Mouse (Mus musculus): Measurements from ENCODE around the gene Sdk1. TPM values are rescaled to one million over a fixed set of nuclear protein-coding genes. Genes with fewer than 3 reads are reported as not detected.

Gene Sdk1
- polyA plus RNA-seq, 1 experiment from 2014 or later, result 1.1 TPM

DNA sequence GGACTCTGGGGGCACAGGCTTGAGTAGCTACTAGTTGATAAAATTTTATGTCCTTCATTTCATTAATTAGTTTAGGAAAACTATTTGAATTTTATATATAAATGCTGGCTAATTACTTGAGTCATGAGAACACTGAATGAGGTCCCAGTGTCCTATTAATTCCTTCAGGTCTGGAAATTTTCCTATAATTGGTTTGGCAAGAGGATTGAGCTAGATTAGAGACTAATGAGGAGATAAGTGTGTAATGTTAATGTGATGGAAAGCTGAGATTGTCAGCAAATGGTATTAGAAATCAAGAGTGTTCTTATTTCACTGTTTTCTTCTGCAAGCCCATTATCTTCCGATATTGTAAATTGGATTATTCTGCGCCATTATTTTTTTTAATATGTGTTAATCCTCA is 192.0 kb downstream of the Sdk1 start:
- no peak overlapping the region for H3K4me3 ChIP-seq (ENCODE audit: low read depth, low read length)
- 38% methylated on average over 2 of the region's 2 CpGs for WGBS
- no peak for ATAC-seq
- H3K36me3 ChIP-seq (ENCODE audit: control insufficient read depth, insufficient read depth, low read length), result no peaks in the 10 kb centered on the region
- no peaks in the 10 kb centered on the region for H3K4me1 ChIP-seq (ENCODE audit: control insufficient read depth, insufficient read depth, low read length)
- H3K27ac ChIP-seq (ENCODE audit: low read depth, low read length), result no peak overlapping the region
- no peaks in the 10 kb centered on the region; the same call in 1 of the 2 replicates for H3K27me3 ChIP-seq (replicated peaks; ENCODE audit: control insufficient read depth, insufficient read depth, low read length)
- no peak overlapping the region for H3K9ac ChIP-seq (ENCODE audit: low read length)
- H3K9me3 ChIP-seq (replicated peaks; ENCODE audit: control insufficient read depth, low read length), result no peaks in the 10 kb centered on the region
- peak; percentile 47 for DNase-seq (ENCODE audit: low spot score)
- no peak overlapping the region for H3K4me2 ChIP-seq (ENCODE audit: low read length)

- ATAC-seq (no peak), DNase-seq (ENCODE audit: low spot score) (no peak)
- Histone ChIP-seq H3K9me3 (replicated peaks; ENCODE audit: control insufficient read depth, low read length) (no peaks in the 10 kb centered on the region), H3K4me1 (ENCODE audit: control insufficient read depth, insufficient read depth, low read length) (no peaks in the 10 kb centered on the region), H3K27ac (ENCODE audit: low read depth, low read length) (no peak overlapping the region), H3K36me3 (ENCODE audit: control insufficient read depth, insufficient read depth, low read length) (no peaks in the 10 kb centered on the region), H3K4me3 (ENCODE audit: low read depth, low read length) (no peak overlapping the region), H3K27me3 (replicated peaks; ENCODE audit: control insufficient read depth, insufficient read depth, low read length) (no peaks in the 10 kb centered on the region), H3K4me2 (ENCODE audit: low read length) (no peak overlapping the region), H3K9ac (ENCODE audit: low read length) (no peak overlapping the region)
- 69% methylated on average over 1 of the region's 1 CpGs for WGBS
Measured at GRCm38 (mm10) chr5:141447247-141447646, 206.0 kb downstream of the Sdk1 start.

- 83% methylated on average over 2 of the region's 2 CpGs for WGBS
- no peak overlapping the region for H3K4me2 ChIP-seq (ENCODE audit: low read length)
- no peaks in the 10 kb centered on the region for H3K27me3 ChIP-seq (replicated peaks; ENCODE audit: control insufficient read depth, insufficient read depth, low read length)
- no peaks in the 10 kb centered on the region for H3K4me1 ChIP-seq (ENCODE audit: control insufficient read depth, insufficient read depth, low read length)
- DNase-seq (ENCODE audit: low spot score) (no peak), ATAC-seq (no peak)
- no peak overlapping the region for H3K9ac ChIP-seq (ENCODE audit: low read length)
- no peak overlapping the region for H3K4me3 ChIP-seq (ENCODE audit: low read depth, low read length)
- no peak overlapping the region for H3K27ac ChIP-seq (ENCODE audit: low read depth, low read length)
- no peaks in the 10 kb centered on the region for H3K9me3 ChIP-seq (replicated peaks; ENCODE audit: control insufficient read depth, low read length)
- no peaks in the 10 kb centered on the region for H3K36me3 ChIP-seq (ENCODE audit: control insufficient read depth, insufficient read depth, low read length)
Measured at GRCm38 (mm10) chr5:141463417-141463816, 222.1 kb downstream of the Sdk1 start.

- Histone ChIP-seq H3K9ac (ENCODE audit: low read length) (no peak overlapping the region), H3K36me3 (ENCODE audit: control insufficient read depth, insufficient read depth, low read length) (no peaks in the 10 kb centered on the region), H3K4me2 (ENCODE audit: low read length) (no peak overlapping the region), H3K4me1 (ENCODE audit: control insufficient read depth, insufficient read depth, low read length) (no peaks in the 10 kb centered on the region), H3K9me3 (replicated peaks; ENCODE audit: control insufficient read depth, low read length) (no peaks in the 10 kb centered on the region), H3K4me3 (ENCODE audit: low read depth, low read length) (no peak overlapping the region), H3K27me3 (replicated peaks; ENCODE audit: control insufficient read depth, insufficient read depth, low read length) (no peaks in the 10 kb centered on the region), H3K27ac (ENCODE audit: low read depth, low read length) (no peak overlapping the region)
- WGBS, result 41% methylated on average over 5 of the region's 5 CpGs
- ATAC-seq, result no peak
- DNase-seq (ENCODE audit: low spot score), result no peak
Measured at GRCm38 (mm10) chr5:141468821-141469220, 227.5 kb downstream of the Sdk1 start.

DNA sequence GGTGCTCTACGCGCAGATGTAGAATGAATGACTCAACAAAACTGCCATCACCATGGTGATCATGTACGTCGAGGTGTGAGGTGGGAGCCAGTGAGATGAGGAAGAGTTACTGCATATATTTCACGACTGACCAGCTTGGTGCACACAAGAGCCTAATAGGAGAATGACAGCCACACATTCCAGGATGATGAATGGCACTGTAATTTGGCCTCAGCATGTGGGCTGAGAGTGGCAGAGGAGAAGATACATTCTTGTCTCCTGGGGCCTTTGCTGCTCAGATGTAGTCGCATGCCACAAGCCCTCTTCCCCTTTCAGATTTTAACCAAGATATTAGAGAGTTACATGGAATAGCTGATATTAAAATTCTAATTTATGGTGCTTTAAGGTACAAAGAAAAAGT is 264.0 kb downstream of the Sdk1 start:
- H3K9me3 ChIP-seq (replicated peaks; ENCODE audit: control insufficient read depth, low read length), result no peaks in the 10 kb centered on the region
- no peaks in the 10 kb centered on the region for H3K27me3 ChIP-seq (replicated peaks; ENCODE audit: control insufficient read depth, insufficient read depth, low read length)
- no peaks in the 10 kb centered on the region for H3K36me3 ChIP-seq (ENCODE audit: control insufficient read depth, insufficient read depth, low read length)
- H3K4me3 ChIP-seq (ENCODE audit: low read depth, low read length), result no peak overlapping the region
- no peak overlapping the region for H3K9ac ChIP-seq (ENCODE audit: low read length)
- DNase-seq (ENCODE audit: low spot score) (no peak), ATAC-seq (no peak)
- no peak overlapping the region for H3K4me2 ChIP-seq (ENCODE audit: low read length)
- 81% methylated on average over 6 of the region's 6 CpGs for WGBS
- no peak overlapping the region for H3K27ac ChIP-seq (ENCODE audit: low read depth, low read length)
- no peaks in the 10 kb centered on the region for H3K4me1 ChIP-seq (ENCODE audit: control insufficient read depth, insufficient read depth, low read length)

DNA sequence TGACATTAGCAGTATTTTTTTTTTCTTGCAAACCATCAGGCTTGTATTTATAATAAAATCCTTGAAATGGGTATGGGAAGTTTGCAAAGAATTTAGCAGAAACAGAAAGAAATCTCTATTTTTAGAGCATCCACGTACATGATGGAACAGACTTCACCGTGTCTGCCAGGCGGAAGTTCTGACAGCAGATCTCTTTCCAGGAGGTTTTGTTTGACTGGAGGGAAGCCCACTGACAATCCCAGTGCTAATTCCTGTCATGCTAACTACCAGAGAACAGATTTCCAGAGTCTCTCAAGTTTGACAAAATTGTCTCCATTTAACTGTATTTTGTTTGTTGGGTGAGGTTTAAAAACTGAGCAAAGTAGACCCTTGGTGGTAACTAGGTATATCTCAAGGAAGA is 265.1 kb downstream of the Sdk1 start:
- DNase-seq (ENCODE audit: low spot score) (no peak), ATAC-seq (no peak)
- H3K27ac ChIP-seq (ENCODE audit: low read depth, low read length), result no peak overlapping the region
- no peaks in the 10 kb centered on the region for H3K27me3 ChIP-seq (replicated peaks; ENCODE audit: control insufficient read depth, insufficient read depth, low read length)
- H3K4me1 ChIP-seq (ENCODE audit: control insufficient read depth, insufficient read depth, low read length), result no peaks in the 10 kb centered on the region
- no peak overlapping the region for H3K9ac ChIP-seq (ENCODE audit: low read length)
- no peaks in the 10 kb centered on the region for H3K36me3 ChIP-seq (ENCODE audit: control insufficient read depth, insufficient read depth, low read length)
- no peaks in the 10 kb centered on the region for H3K9me3 ChIP-seq (replicated peaks; ENCODE audit: control insufficient read depth, low read length)
- no peak overlapping the region for H3K4me3 ChIP-seq (ENCODE audit: low read depth, low read length)
- WGBS, result 91% methylated on average over 3 of the region's 3 CpGs
- no peak overlapping the region for H3K4me2 ChIP-seq (ENCODE audit: low read length)

DNA sequence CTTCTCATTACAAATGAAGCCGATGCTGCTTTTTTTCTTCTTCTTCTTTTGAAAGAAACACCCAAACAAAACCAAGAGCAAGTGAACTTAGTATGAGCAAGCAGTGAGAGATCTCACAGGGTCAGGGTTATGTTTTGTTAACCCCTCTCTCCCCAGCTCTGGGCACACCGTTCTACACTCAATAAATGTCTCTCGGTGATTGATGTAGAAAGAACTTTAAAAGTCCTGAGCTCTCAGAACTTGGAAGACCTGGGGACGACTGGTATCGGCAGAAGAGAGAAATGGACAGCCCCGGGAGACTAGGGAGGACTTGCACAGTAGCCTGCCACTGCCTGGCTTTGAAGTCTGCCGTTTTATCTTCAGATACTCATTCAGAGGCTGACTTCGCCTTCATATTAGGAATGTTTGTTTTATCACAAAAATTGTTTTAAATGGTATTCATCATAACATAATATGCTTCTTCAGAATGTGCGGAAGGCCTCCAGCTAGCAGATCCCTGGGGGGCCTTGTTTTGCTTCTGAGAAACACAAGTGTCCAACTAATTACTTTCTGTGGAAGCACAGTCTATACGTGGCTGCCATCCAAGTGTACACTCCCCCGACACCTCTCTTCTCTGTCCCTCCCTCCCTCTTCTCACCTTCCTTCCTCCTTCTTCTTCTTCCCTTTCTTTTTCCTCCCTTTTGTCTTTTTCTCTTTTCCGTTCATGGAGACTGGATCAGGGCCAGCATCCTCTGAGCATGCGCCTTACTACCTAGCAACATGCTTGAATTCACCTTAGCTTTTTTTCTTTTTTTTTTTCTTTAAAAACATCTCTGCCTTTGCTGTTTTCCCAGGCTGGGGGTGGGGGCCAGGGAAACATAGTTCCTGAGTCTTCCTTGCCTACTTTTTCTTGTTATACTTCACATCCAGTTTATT is 283.8 kb downstream of the Sdk1 start:
- H3K27ac ChIP-seq (ENCODE audit: low read depth, low read length), result no peak overlapping the region
- no peak overlapping the region for H3K4me3 ChIP-seq (ENCODE audit: low read depth, low read length)
- peaks cover 5% of the 10 kb centered on the region; the same call in 1 of the 2 replicates for H3K4me1 ChIP-seq (ENCODE audit: control insufficient read depth, insufficient read depth, low read length)
- H3K27me3 ChIP-seq (replicated peaks; ENCODE audit: control insufficient read depth, insufficient read depth, low read length), result no peaks in the 10 kb centered on the region
- DNase-seq (ENCODE audit: low spot score) (peak; percentile 46), ATAC-seq (no peak)
- 0 out of 2 replicates have a peak, but pooled peaks cover 2% of the 10 kb centered on the region for H3K9me3 ChIP-seq (replicated peaks; ENCODE audit: control insufficient read depth, low read length)
- H3K36me3 ChIP-seq (ENCODE audit: control insufficient read depth, insufficient read depth, low read length), result no peaks in the 10 kb centered on the region
- no peak overlapping the region for H3K9ac ChIP-seq (ENCODE audit: low read length)
- WGBS, result 41% methylated on average over 13 of the region's 13 CpGs
- H3K4me2 ChIP-seq (ENCODE audit: low read length), result peak overlapping the region; percentile 21; the same call in 1 of the 2 replicates

DNA sequence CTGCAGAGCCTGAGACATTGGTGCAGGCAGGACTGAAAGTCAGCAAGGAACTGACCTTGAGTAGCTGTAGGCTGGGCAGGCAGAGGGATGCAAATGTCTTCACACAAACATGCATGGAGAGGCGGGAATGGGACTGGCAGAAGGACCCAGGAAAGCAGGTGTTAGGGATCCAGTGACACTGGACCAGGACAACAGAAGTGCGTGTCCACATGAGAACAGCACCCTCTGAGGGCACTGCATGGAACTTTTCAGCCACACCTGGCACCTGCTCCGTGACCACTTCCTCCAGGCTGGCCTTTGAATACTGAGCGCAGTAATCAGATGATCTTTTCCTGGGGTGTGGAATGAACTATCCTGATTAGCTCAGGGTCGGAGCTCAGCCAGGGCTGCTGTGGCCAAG is 298.9 kb downstream of the Sdk1 start:
- Histone ChIP-seq H3K27ac (ENCODE audit: low read depth, low read length) (no peak overlapping the region), H3K4me1 (ENCODE audit: control insufficient read depth, insufficient read depth, low read length) (no peaks in the 10 kb centered on the region), H3K9ac (ENCODE audit: low read length) (no peak overlapping the region), H3K4me2 (ENCODE audit: low read length) (no peak overlapping the region), H3K27me3 (replicated peaks; ENCODE audit: control insufficient read depth, insufficient read depth, low read length) (no peaks in the 10 kb centered on the region), H3K9me3 (replicated peaks; ENCODE audit: control insufficient read depth, low read length) (no peaks in the 10 kb centered on the region), H3K36me3 (ENCODE audit: control insufficient read depth, insufficient read depth, low read length) (no peaks in the 10 kb centered on the region), H3K4me3 (ENCODE audit: low read depth, low read length) (no peak overlapping the region)
- ATAC-seq (no peak), DNase-seq (ENCODE audit: low spot score) (no peak)
- 53% methylated on average over 5 of the region's 5 CpGs for WGBS

DNA sequence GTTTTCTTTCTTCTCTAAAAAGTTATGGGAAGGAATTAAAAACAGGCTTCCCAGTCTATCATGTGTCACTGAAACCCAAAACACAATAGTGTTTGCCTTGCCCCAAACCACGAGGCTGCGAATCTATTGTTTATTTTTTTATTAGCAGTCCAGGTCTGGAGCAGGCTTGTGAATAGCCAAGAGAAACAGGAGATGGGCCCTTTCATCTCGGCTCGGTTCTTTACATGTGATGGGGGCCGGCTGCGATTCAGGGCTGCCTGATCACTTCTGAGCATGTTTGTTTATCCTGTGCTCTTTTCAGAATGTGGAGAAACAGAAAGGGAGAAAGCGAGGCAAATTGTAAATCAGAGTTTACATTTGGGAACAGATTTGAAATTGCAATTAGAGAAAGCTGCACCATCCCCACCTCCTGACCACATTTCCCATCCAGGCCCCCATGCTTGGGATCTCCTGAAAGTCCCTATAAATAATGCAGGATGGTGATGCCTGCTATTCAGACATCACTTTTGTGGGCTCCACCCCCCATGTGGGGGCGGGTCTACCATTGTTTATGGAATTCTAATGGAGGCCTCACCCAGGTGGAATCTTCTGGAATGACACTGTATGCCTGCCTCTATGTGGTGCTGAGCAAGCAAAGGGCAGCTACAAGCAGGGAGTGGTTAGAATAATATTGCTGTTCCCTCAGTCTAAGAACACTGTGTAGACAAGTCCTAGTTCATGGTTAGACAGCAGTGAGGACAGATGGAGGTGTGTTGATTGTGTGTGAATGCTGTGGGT is 301.8 kb downstream of the Sdk1 start:
- Histone ChIP-seq H3K4me1 (ENCODE audit: control insufficient read depth, insufficient read depth, low read length) (no peaks in the 10 kb centered on the region), H3K4me3 (ENCODE audit: low read depth, low read length) (no peak overlapping the region), H3K4me2 (ENCODE audit: low read length) (no peak overlapping the region), H3K27ac (ENCODE audit: low read depth, low read length) (no peak overlapping the region), H3K27me3 (replicated peaks; ENCODE audit: control insufficient read depth, insufficient read depth, low read length) (no peaks in the 10 kb centered on the region), H3K9ac (ENCODE audit: low read length) (no peak overlapping the region), H3K36me3 (ENCODE audit: control insufficient read depth, insufficient read depth, low read length) (no peaks in the 10 kb centered on the region), H3K9me3 (replicated peaks; ENCODE audit: control insufficient read depth, low read length) (no peaks in the 10 kb centered on the region)
- ATAC-seq (no peak), DNase-seq (ENCODE audit: low spot score) (no peak)
- WGBS, result 10% methylated on average over 8 of the region's 8 CpGs
